Mouse (Mus musculus) heart, postnatal 10 days (tissue): ENCODE measurements around the gene Spatc1l. TPM values are rescaled to one million over a fixed set of nuclear protein-coding genes. Genes with fewer than 3 reads are reported as not detected.

Experiments used
- DNase-seq, 2 experiments: peaks; one replicate each; pipeline ENCODE4 v3.0.0; 2021
- intact Hi-C: fragments of 180-260 bp; cut with DNase I; formaldehyde crosslinking; loops from one replicate; pipeline ENCODE4 v1.15.1; 2025
- total RNA-seq, 2 experiments: library from RNA; stranded (reverse); gene quantifications; 2 replicates each; pipeline ENCODE4 v1.2.3; 2021

Spatc1l gene
- not detected for total RNA-seq

DNA sequence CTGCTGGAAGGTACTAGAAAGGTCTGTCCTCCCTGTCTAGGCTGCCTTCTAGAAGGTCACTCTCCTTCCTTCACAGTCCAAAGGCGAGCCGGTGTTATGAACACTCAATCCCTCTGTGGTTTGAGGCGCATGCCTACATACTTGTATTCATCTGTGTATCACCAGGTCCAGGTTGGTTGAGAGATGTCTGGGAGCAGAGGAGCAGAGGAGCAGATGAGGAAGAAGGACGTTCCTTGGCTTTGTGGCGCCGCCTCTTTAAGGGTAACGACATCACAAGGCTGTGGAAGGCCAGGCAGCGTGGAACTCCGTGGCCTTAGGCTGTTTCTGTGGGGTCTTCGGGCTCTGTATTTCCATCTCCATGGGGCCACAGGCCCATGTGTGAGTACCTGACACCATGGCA, at the start of gene Spatc1l:
Gene Spatc1l (plus strand): TSS at position 301 of the 400 bp plus-strand sequence.
- intact Hi-C loops = no loop called here
- DNase-seq = no peak

DNA sequence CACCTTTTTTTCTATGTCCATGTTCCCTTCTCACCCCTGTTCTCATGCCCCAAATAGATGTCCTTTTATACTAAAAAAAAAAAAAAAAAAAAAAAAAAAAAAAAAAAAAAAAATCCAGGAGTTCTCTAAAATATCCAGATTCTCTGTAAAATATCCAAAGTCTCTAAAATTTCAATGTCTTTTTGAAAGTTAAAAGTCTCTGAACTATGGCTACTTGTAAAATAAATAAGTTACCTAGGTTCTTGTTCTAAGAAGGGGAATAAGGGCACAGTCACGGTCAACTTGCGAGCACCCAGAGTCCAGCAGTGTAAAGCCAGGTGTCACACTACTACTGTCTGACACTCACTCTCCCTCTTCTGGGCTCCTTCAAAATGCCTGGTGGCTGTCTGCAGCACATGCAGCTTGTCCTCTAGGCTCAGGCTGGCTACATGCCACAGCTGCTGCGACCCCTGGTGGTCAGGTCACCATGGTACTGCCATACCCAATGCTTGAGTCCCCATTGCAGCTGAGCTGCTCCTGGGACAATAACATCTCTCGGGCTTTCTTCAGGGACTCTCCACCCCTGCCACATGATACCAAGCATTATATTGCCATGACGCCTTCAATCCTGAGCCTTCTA, 49.0 kb upstream of the Spatc1l start:
- peak; percentile 85 to 93 for DNase-seq
- intact Hi-C loops = loop anchor here (2.0 kb wide), 1 partner anchor 222 kb away; no protein-coding TSS in a partner anchor

DNA sequence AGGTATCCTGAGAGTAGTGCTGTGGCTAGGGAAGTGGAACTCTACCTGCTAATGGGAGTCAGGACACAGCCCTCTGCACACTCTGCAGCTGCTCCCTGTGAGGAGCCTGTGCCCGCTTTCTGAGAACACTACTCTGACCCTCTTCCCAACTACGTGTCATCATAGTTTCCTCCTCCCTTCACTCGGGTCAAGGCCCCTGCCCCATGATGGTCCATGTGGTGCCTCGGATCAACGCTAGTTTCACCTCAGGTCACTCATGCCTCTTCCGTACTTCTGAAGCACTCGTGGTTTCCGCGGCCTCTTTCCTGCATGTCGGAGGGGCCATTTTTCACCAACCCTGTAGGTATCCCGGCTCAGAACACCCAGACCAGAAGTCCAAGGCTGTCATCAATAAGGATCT, 31.1 kb upstream of the Spatc1l start:
- no peak for DNase-seq
- intact Hi-C loops = loop anchor here (5.0 kb wide), 1 partner anchor 201 kb away; no protein-coding TSS in a partner anchor

DNA sequence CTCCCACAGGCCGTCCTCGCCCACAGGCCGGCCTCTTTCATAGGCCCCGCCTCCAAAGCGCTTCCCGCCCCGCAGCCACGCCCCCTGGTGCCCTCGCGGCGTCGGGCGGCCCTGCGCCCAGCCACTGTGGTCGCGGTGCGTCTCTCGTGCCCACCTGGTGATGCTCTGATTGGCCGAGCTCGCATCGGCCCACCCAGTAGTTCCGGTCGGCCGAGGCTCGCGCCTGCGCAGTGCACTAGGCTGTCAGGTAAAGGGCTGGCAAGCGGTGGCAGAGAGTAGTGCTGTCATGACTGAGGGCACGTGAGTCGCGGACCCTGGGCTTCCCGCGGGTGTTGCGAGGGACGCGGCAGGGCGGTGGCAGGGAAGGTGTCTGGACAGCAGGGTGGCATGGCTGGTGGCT, 30.7 kb upstream of the Spatc1l start, which contains the start of gene Lss:
Gene Lss (plus strand): TSS at position 214 of the 400 bp plus-strand sequence.
- intact Hi-C loops = loop anchor here (5.0 kb wide), 1 partner anchor 201 kb away; no protein-coding TSS in a partner anchor
- peak; percentile 95 for DNase-seq

DNA sequence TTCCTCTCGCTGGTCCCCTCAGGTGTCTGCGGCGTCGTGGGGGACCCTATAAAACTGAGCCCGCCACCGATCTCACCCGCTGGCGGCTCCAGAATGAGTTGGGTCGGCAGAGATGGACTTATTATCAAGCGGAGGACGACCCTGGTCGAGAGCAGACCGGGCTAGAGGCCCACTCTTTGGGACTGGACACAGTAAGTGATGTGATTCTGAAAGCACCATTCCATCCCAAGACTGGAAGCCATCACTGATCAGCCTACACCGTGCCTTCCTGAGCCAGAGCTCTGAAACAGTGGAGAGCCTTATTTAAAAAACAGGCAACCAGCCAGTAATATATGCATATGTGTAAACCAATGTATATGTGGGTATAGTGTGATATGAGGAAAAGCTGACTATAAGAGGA, 30.2 kb upstream of the Spatc1l start:
- intact Hi-C loops = loop anchor here (5.0 kb wide), 1 partner anchor 200 kb away; no protein-coding TSS in a partner anchor

DNA sequence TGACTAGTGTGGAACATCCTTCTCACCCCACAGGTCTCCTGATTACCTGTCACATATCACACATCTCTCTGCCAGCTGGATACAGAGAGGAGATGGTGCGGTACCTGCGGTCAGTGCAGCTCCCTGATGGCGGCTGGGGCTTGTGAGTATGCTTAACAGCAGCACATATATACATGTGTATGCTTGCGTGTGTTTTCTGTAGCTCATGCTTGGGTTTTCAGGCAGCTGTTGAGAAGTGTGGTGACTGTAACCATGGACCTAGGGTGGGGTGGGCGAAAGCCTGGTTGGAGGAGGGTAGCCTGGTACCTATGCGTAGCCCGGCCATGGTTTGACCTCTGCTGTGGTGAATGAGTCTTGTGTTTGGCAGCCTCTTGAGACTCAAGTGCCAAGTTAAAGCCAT, 26.5 kb upstream of the Spatc1l start:
- no peak for DNase-seq
- intact Hi-C loops = no loop called here

More for the DNA sequence above, 30.2 kb upstream of the Spatc1l start:
- DNase-seq = no peak

- intact Hi-C loops = no loop called here
- no peak for DNase-seq
Measured at GRCm38 (mm10) chr10:76537619-76538018, 24.5 kb upstream of the Spatc1l start.

GRCm38 (mm10) chr10:76541336-76542085, 20.6 kb upstream of the Spatc1l start:
- DNase-seq = no peak
- intact Hi-C loops = no loop called here

DNA sequence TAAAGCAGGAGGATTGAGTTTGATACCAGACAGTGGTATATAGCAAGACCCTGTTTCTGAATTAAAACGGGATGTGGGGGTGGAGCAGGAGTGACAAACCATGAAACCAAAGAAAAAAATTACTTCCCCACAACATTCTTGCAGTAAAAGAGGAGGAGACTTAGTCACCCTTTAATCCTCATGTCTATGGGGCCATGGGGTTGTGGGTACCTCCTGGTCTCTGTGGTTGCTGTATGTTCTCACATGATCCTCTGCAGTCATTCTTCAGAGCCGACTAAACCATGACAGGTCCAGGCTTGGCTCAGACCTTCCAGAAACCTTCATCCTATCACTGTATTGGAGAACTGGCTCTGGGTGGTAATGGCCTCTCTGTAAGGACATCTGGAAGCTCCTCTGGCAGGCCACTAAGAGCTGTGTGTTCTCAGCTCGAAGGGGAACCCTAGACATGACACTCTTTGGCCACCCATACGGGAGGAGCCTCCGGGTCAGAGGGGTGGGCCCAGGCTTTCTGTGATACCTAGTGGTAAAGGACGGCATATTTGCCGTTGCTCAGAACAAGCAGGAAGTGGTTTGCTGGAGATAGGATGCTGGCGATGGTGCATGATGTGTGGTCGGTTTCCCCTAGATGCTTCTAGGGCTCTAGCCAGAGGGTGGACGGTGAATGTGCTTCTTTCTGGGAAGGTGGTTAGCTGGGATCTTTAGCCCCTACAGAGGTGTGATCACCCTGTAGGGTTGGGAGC, 19.3 kb upstream of the Spatc1l start:
- no peak for DNase-seq
- intact Hi-C loops = no loop called here

DNA sequence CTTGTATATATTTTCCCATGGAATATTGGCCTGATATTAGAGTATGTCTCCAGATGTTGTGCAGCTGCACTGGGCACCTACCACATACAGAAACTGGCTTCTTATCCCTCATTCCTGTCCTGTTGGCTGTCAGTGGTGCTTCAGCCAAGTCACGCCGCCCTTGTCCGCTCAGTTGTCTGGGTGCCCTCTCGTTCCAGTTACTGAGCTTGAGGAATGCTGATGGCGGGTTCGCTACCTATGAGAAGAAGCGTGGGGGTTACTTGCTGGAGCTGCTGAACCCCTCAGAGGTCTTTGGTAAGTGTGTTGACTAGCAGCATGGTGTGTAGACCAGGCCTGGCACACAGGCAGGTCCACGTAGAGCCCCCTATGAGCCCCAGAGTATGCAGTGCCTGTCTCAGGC, 15.5 kb upstream of the Spatc1l start:
- intact Hi-C loops = no loop called here
- no peak for DNase-seq

DNA sequence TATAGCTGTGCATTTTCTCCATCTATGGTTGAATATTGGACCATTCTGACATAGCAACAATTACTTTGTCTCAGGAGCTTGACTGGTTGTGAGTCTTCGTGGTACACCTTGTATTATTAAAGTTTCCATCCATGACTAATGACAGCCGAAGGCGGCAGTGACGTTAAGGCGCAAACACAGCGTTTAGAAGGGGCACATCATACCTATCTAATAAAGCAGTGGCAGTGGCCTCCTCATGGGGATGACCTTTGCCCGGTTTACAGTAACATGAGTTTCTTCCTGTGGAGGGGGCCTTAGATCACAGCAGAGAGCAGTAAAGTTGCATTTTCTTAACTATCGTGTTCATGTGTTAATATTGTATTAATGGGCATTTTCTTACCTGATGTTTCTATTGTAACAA, 13.9 kb upstream of the Spatc1l start:
- no peak for DNase-seq
- intact Hi-C loops = no loop called here

GRCm38 (mm10) chr10:76550458-76550857, 11.6 kb upstream of the Spatc1l start:
- DNase-seq = peak in 1 of 2 experiments; percentile 21
- intact Hi-C loops = loop anchor here (2.0 kb wide), 2 partner anchors 72 to 184 kb away; partner anchors contain the start of gene Col6a2

- DNase-seq = no peak
- intact Hi-C loops = loop anchor here (2.0 kb wide), 2 partner anchors 71 to 183 kb away; partner anchors contain the start of gene Col6a2
Measured at GRCm38 (mm10) chr10:76551556-76551955, 10.5 kb upstream of the Spatc1l start.

GRCm38 (mm10) chr10:76554061-76554460, 8.0 kb upstream of the Spatc1l start:
- intact Hi-C loops = no loop called here

GRCm38 (mm10) chr10:76569996-76570685, 8.1 kb downstream of the Spatc1l start:
- intact Hi-C loops = no loop called here
- DNase-seq = no peak

More at GRCm38 (mm10) chr10:76554061-76554460, 8.0 kb upstream of the Spatc1l start:
- no peak for DNase-seq

DNA sequence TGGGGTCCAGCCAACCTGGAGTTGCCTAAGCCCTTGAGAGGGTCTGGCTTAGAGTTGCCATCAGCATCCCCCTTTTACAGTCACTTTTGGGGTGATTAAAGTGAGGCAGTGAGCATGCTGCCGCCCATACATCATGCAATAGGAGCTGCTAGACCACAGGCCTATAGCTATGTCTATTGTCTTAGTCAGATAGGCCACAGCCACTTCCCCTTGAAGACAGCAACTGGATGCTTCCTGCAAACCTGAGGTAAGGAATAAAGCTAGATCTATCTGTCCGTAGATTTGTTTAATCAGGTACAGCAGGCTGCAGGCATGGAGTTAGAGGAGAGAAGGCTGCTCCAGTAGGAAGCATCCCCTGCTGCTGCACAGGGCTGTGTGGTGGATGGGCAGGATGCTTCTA, 9.0 kb downstream of the Spatc1l start:
- no peak for DNase-seq
- intact Hi-C loops = no loop called here

DNA sequence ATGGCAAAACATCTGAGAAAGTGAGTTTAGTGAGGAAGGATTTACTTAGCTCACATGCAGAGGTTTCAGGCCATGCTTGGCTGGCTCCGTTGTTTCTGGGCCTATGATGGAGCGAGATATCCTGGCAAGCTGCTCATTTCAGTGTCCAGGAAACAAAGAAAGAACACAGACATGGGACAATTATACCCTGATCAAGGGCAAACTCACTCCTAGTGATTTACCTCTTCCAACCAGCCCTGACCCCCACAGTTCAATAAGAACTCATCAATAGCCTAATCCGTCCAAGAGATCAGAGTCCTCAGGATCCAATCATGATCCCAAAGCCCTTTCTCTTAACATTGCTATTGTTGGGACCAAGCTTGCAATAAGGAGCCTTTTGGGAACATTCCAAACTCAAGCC, 10.1 kb downstream of the Spatc1l start:
- intact Hi-C loops = no loop called here

DNA sequence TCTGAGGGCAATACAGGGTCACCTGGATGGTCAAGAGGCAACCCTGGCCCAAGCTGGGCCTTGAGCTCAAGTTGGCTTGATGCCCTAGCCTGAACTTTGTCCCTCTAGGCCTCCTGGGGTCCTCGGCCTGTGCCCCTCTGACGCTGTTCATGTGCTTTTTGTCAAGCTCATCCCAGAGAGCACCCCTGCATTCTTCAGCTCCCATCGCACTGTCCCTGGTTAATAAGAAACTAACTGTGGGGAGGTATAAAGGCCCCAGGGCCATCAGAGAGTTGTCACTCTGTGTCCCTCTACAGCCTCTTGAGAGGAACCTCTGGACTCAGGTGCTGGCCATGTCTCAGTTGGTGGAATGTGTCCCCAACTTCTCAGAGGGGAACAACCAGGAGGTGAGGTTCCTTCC, 13.3 kb downstream of the Spatc1l start, which contains the start of gene Ftcd:
Gene Ftcd (plus strand): TSS at position 275 of the 400 bp plus-strand sequence.
- no peak for DNase-seq
- intact Hi-C loops = no loop called here

More for the DNA sequence above, 10.1 kb downstream of the Spatc1l start:
- no peak for DNase-seq

DNA sequence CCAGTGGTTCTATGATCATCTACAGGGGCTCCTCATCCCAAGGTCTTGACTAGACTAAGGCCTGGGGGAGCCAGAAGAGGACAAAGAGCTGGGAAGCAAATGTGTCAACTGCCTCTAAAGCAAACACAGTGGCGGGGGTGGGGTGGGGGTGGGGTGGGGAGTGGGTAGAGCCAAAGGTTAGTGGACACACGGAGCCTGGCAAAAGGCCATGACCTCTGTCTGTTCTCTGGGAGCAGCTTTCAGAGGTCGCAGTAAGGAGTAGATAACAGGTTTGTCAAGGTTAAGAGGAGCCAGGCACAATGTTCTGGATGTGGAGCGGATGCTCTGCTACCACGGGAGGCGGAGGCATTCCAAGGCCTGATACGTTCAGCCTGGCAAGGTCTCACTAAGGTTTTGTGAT, 14.8 kb downstream of the Spatc1l start:
- intact Hi-C loops = no loop called here
- no peak for DNase-seq

- no peak for DNase-seq
- intact Hi-C loops = no loop called here
Measured at GRCm38 (mm10) chr10:76584138-76584537, 22.1 kb downstream of the Spatc1l start.
